Mouse (Mus musculus) E14TG2a.4 (cell line): ENCODE results near the gene Ccnyl1.

Experiments used
- CTCF ChIP-seq: conservative IDR thresholded peaks from 2 replicates; pipeline ENCODE4 v1.5.1; 2014; ENCODE audit warnings: low read length
- NANOG ChIP-seq: IDR thresholded peaks from 2 replicates; pipeline ENCODE4 v1.6.1; 2014; ENCODE audit warnings: borderline replicate concordance, low read length, mixed read lengths

- TF ChIP-seq CTCF (no peak), NANOG (no peak)
Measured at GRCm38 (mm10) chr1:64721034-64721587, 30.9 kb downstream of the Ccnyl1 start.
